Mouse (Mus musculus) left cerebral cortex, adult 9 months (tissue): ENCODE data around the gene Hdgfl2.
A peak's percentile ranks its signal among the peaks of the same experiment; 100 is the strongest.
"Not testable (repeated sequence)": the region's sequence is repeated elsewhere in the genome, so short reads cannot be mapped to it uniquely, and the experiment has no call there.

Source experiments
- DNase-seq, 2 experiments: peaks; one replicate each; pipeline ENCODE4 v3.0.0; 2022; ENCODE audit warnings: low spot score in 2 of 2

Hdgfl2 gene

GRCm38 (mm10) chr17:56104821-56105220, 25.4 kb downstream of the Hdgfl2 start:
- not testable (repeated sequence) for DNase-seq

GRCm38 (mm10) chr17:56106436-56106835, 27.0 kb downstream of the Hdgfl2 start:
- not testable (repeated sequence) for DNase-seq

GRCm38 (mm10) chr17:56106981-56107380, 27.5 kb downstream of the Hdgfl2 start:
- DNase-seq = no peak

GRCm38 (mm10) chr17:56107736-56108135, 28.3 kb downstream of the Hdgfl2 start:
- DNase-seq = no peak

GRCm38 (mm10) chr17:56108334-56109044, 29.1 kb downstream of the Hdgfl2 start:
- peak; percentile 55 to 75 for DNase-seq

- no peak for DNase-seq
These were observed 30.0 kb downstream of the Hdgfl2 start, which contains the start of gene Plin4 for GRCm38 (mm10) chr17:56109219-56110051. Gene Plin4 (minus strand): TSS chr17:56109803.

- no peak for DNase-seq
These were observed 31.1 kb downstream of the Hdgfl2 start for GRCm38 (mm10) chr17:56110571-56110970.

GRCm38 (mm10) chr17:56111021-56111420, 31.6 kb downstream of the Hdgfl2 start:
- no peak for DNase-seq

GRCm38 (mm10) chr17:56111864-56112263, 32.4 kb downstream of the Hdgfl2 start:
- DNase-seq = peak in 1 of 2 experiments; percentile 66

- no peak for DNase-seq
These were observed 33.3 kb downstream of the Hdgfl2 start for GRCm38 (mm10) chr17:56112743-56113142.

GRCm38 (mm10) chr17:56116193-56116592, 36.8 kb downstream of the Hdgfl2 start:
- no peak for DNase-seq

GRCm38 (mm10) chr17:56117251-56117710, 37.8 kb downstream of the Hdgfl2 start, which contains the start of gene Plin5:
Gene Plin5 (minus strand): TSS chr17:56117596.
- DNase-seq = no peak

GRCm38 (mm10) chr17:56119431-56119830, 40.0 kb downstream of the Hdgfl2 start:
- DNase-seq = no peak

- no peak for DNase-seq
These were observed 40.8 kb downstream of the Hdgfl2 start for GRCm38 (mm10) chr17:56119981-56120880.

- DNase-seq = no peak
These were observed 42.4 kb downstream of the Hdgfl2 start, which contains the start of gene Lrg1 for GRCm38 (mm10) chr17:56121826-56122225. Gene Lrg1 (minus strand): TSS chr17:56122001.

GRCm38 (mm10) chr17:56123161-56123560, 43.7 kb downstream of the Hdgfl2 start:
- no peak for DNase-seq

- DNase-seq = no peak
These were observed 44.4 kb downstream of the Hdgfl2 start for GRCm38 (mm10) chr17:56123681-56124340.

- DNase-seq = no peak
These were observed 45.2 kb downstream of the Hdgfl2 start for GRCm38 (mm10) chr17:56124377-56125275.

- no peak for DNase-seq
These were observed 45.8 kb downstream of the Hdgfl2 start for GRCm38 (mm10) chr17:56125276-56125630.

- DNase-seq = no peak
These were observed 46.7 kb downstream of the Hdgfl2 start for GRCm38 (mm10) chr17:56126175-56126574.
